Mouse (Mus musculus): ENCODE measurements at regions not wholly inside any gene's neighbourhood (a gene's known extent, or its start where the extent isn't known, plus 50 kb on each side); places are given as distances from the start of the nearest gene placed in this dataset.

- no peak for DNase-seq (ENCODE audit: low read depth in 1 of 2, low spot score in 2 of 2)
Measured at GRCm38 (mm10) chr2:178801464-178801863, 371.1 kb downstream of the Cdh26 start.

GRCm38 (mm10) chr2:178805283-178805682, 375.0 kb downstream of the Cdh26 start:
- DNase-seq (ENCODE audit: low read depth in 1 of 2, low spot score in 2 of 2) = no peak

GRCm38 (mm10) chr2:178821552-178821951, 391.2 kb downstream of the Cdh26 start:
- DNase-seq (ENCODE audit: low read depth in 1 of 2, low spot score in 2 of 2) = no peak

GRCm38 (mm10) chr2:178830313-178830712, 400.0 kb downstream of the Cdh26 start:
- DNase-seq (ENCODE audit: low read depth in 1 of 2, low spot score in 2 of 2) = no peak

GRCm38 (mm10) chr2:178834986-178835385, 404.7 kb downstream of the Cdh26 start:
- DNase-seq (ENCODE audit: low read depth in 1 of 2, low spot score in 2 of 2) = no peak

GRCm38 (mm10) chr2:178838571-178838970, 408.2 kb downstream of the Cdh26 start:
- DNase-seq (ENCODE audit: low read depth in 1 of 2, low spot score in 2 of 2) = no peak

- no peak for DNase-seq (ENCODE audit: low read depth in 1 of 2, low spot score in 2 of 2)
Measured at GRCm38 (mm10) chr2:178840975-178841374, 410.6 kb downstream of the Cdh26 start.

- DNase-seq (ENCODE audit: low read depth in 1 of 2, low spot score in 2 of 2) = no peak
Measured at GRCm38 (mm10) chr2:178842595-178842994, 412.3 kb downstream of the Cdh26 start.

- no peak for DNase-seq (ENCODE audit: low read depth in 1 of 2, low spot score in 2 of 2)
Measured at GRCm38 (mm10) chr2:178843458-178843857, 413.1 kb downstream of the Cdh26 start.

GRCm38 (mm10) chr2:178844561-178844960, 414.2 kb downstream of the Cdh26 start:
- DNase-seq (ENCODE audit: low read depth in 1 of 2, low spot score in 2 of 2) = no peak

- DNase-seq (ENCODE audit: low read depth in 1 of 2, low spot score in 2 of 2) = no peak
Measured at GRCm38 (mm10) chr2:178850320-178850719, 420.0 kb downstream of the Cdh26 start.

- no peak for DNase-seq (ENCODE audit: low read depth in 1 of 2, low spot score in 2 of 2)
Measured at GRCm38 (mm10) chr2:178850769-178851168, 420.4 kb downstream of the Cdh26 start.

- DNase-seq (ENCODE audit: low read depth in 1 of 2, low spot score in 2 of 2) = no peak
Measured at GRCm38 (mm10) chr2:178854012-178854411, 423.7 kb downstream of the Cdh26 start.

GRCm38 (mm10) chr2:178854760-178855159, 424.4 kb downstream of the Cdh26 start:
- DNase-seq (ENCODE audit: low read depth in 1 of 2, low spot score in 2 of 2) = no peak

GRCm38 (mm10) chr2:178862620-178863019, 432.3 kb downstream of the Cdh26 start:
- no peak for DNase-seq (ENCODE audit: low read depth in 1 of 2, low spot score in 2 of 2)

- no peak for DNase-seq (ENCODE audit: low read depth in 1 of 2, low spot score in 2 of 2)
Measured at GRCm38 (mm10) chr2:178867086-178867485, 436.8 kb downstream of the Cdh26 start.

- no peak for DNase-seq (ENCODE audit: low read depth in 1 of 2, low spot score in 2 of 2)
Measured at GRCm38 (mm10) chr2:178869160-178869559, 438.8 kb downstream of the Cdh26 start.

GRCm38 (mm10) chr2:178878436-178878835, 448.1 kb downstream of the Cdh26 start:
- DNase-seq (ENCODE audit: low read depth in 1 of 2, low spot score in 2 of 2) = no peak

GRCm38 (mm10) chr2:178885686-178886085, 455.4 kb downstream of the Cdh26 start:
- no peak for DNase-seq (ENCODE audit: low read depth in 1 of 2, low spot score in 2 of 2)

GRCm38 (mm10) chr2:178888704-178889103, 458.4 kb downstream of the Cdh26 start:
- DNase-seq (ENCODE audit: low read depth in 1 of 2, low spot score in 2 of 2) = no peak

- no peak for DNase-seq (ENCODE audit: low read depth in 1 of 2, low spot score in 2 of 2)
Measured at GRCm38 (mm10) chr2:178902397-178902796, 472.1 kb downstream of the Cdh26 start.

- no peak for DNase-seq (ENCODE audit: low read depth in 1 of 2, low spot score in 2 of 2)
Measured at GRCm38 (mm10) chr2:178909325-178909724, 479.0 kb downstream of the Cdh26 start.

- no peak for DNase-seq (ENCODE audit: low read depth in 1 of 2, low spot score in 2 of 2)
Measured at GRCm38 (mm10) chr2:178911646-178912045, 481.3 kb downstream of the Cdh26 start.
